Comparison of ENCODE assay signal across 14 mouse cellular contexts in the genomic region with DNA sequence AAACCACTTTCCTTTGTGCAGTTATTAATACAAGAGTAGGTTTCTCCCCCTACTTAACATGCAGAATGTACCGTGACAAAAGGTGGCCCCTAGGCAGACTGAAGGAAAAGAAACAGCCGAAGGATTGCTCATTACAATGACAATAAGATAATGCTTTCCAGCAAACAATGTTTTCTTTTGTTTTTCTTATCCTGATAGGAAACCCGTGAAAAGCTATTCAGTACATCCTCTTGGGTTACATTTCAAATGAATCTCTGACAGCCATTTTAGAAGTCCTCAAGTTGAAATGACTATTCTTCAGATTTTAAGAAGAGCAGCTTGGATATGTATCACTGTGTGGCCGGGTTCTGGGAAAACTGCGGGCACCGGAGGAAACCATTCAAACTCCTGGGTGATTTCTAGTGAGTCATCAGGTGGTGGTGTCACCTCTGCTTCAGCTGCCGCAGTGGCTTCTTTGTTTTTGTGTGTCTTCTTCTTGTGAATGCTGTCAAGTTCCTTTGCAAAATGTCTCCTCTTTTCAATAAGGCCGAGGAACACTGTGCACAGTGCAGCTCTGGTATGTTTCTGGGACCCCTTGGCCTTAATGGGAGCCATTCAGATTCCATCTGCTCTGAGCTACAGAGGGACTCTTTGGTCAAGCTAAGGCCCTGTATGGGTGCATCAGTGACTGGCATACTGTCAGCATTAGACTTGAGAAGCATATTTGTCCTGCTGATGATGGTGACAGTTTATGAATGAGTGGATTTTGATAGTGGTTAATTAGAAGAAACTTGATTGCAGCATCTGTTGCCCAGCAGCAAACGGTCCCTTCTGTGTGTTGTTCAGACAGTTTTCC.
DNase-seq lines count a peak whose midpoint lies in the region; ATAC-seq and TF ChIP-seq lines count a peak whose summit lies in the region.
"Had no signal": no experiment of that assay in that cellular context is flagged by ENCODE, and none has a peak within 500 bp of the region (broad histone marks: within the 10 kb centered on the region; RNA-seq: fewer than 3 reads in every experiment).

No protein-coding gene starts in this region.

- 10% methylated on average over 9 of the region's 9 CpGs for WGBS in hindbrain, embryonic 14.5 days
- 11% methylated on average over 9 of the region's 9 CpGs for WGBS in midbrain, embryonic 15.5 days

- ATAC-seq in hindbrain, embryonic 14.5 days (ENCODE audit: low FRiP score) = peak; percentile 76; the same call in 1 of the 2 replicates
- ATAC-seq in midbrain, embryonic 15.5 days (replicated peaks) = 0 out of 2 replicates have a peak, but pooled peaks have one; percentile 42
- ATAC-seq: liver, embryonic 12.5 days; lung, postnatal 0 days had no signal

- H3K9me3 ChIP-seq in ES-E14 (ENCODE audit: control insufficient read depth, insufficient read depth, low read depth, low read length) = no peaks in the 10 kb centered on the region
- H3K9me3 ChIP-seq in hindbrain, embryonic 14.5 days (ENCODE audit: control insufficient read depth, low read length) = no peaks in the 10 kb centered on the region
- H3K9me3 ChIP-seq in midbrain, embryonic 15.5 days = no peaks in the 10 kb centered on the region
- H3K9me3 ChIP-seq: embryonic facial prominence, embryonic 13.5 days; kidney, embryonic 15.5 days; liver, embryonic 12.5 days had no signal

- in situ Hi-C loops in ES-E14 (cut with MboI; ENCODE audit: low sequenced_read_pairs in 2 of 2, unreplicated experiment in 2 of 2) = no loop called here

- no peak overlapping the region for H3K27ac ChIP-seq in ES-E14 (ENCODE audit: insufficient read depth, low read depth, low read length, poor library complexity, severe bottlenecking)
- H3K27ac ChIP-seq in hindbrain, embryonic 14.5 days = no peak overlapping the region
- H3K27ac ChIP-seq in midbrain, embryonic 15.5 days = peak overlapping the region; percentile 29; the same call in 1 of the 2 replicates
- H3K27ac ChIP-seq: embryonic facial prominence, embryonic 13.5 days; kidney, embryonic 15.5 days; liver, embryonic 12.5 days had no signal

- intact Hi-C loops in left cerebral cortex, postnatal 14 days (cut with DNase I) = no loop called here

- no peaks in the 10 kb centered on the region for H3K36me3 ChIP-seq in ES-E14 (ENCODE audit: control insufficient read depth, insufficient read depth, low read length, poor library complexity, severe bottlenecking)
- H3K36me3 ChIP-seq in hindbrain, embryonic 14.5 days (replicated peaks; ENCODE audit: control insufficient read depth, insufficient read depth) = no peaks in the 10 kb centered on the region
- H3K36me3 ChIP-seq in midbrain, embryonic 15.5 days (replicated peaks) = no peaks in the 10 kb centered on the region
- H3K36me3 ChIP-seq: embryonic facial prominence, embryonic 13.5 days; kidney, embryonic 15.5 days; liver, embryonic 12.5 days had no signal

- DNase-seq in ES-E14 (ENCODE audit: low read depth, low spot score) = peak; percentile 19
- DNase-seq in embryo, embryonic 11 days = peak; percentile 40
- no peak for DNase-seq in hindbrain, embryonic 14.5 days (ENCODE audit: low spot score)
- DNase-seq in left cerebral cortex, postnatal 14 days (ENCODE audit: low spot score in 2 of 2) = no peak
- DNase-seq in heart, adult 8-10 months (ENCODE audit: low spot score) = no peak
- DNase-seq in right cerebral cortex, adult 2 months (ENCODE audit: low spot score in 2 of 2) = no peak
- no peak for DNase-seq in cerebellum, adult 9-10 months
- DNase-seq: cerebellum, adult 9-11 months; layer of hippocampus, adult 9-11 months had no signal

- no peak overlapping the region for H3K9ac ChIP-seq in ES-E14 (ENCODE audit: insufficient read depth, low read depth, low read length, poor library complexity, severe bottlenecking)
- H3K9ac ChIP-seq in hindbrain, embryonic 14.5 days = no peak overlapping the region
- no peak overlapping the region for H3K9ac ChIP-seq in midbrain, embryonic 15.5 days
- H3K9ac ChIP-seq: embryonic facial prominence, embryonic 13.5 days; kidney, embryonic 15.5 days; liver, embryonic 12.5 days had no signal

- no peak overlapping the region for H3K4me3 ChIP-seq in ES-E14 (ENCODE audit: insufficient read depth in 1 of 2, low read depth in 1 of 2, low read length in 2 of 2, poor library complexity in 1 of 2, severe bottlenecking in 1 of 2)
- H3K4me3 ChIP-seq in hindbrain, embryonic 14.5 days (replicated peaks; ENCODE audit: low read length) = no peak overlapping the region
- no peak overlapping the region for H3K4me3 ChIP-seq in midbrain, embryonic 15.5 days
- H3K4me3 ChIP-seq: embryonic facial prominence, embryonic 13.5 days; kidney, embryonic 15.5 days; liver, embryonic 12.5 days had no signal

- no peaks in the 10 kb centered on the region for H3K4me1 ChIP-seq in ES-E14 (ENCODE audit: control insufficient read depth in 2 of 2, insufficient read depth in 2 of 2, low read length in 2 of 2, poor library complexity in 1 of 2)
- H3K4me1 ChIP-seq in hindbrain, embryonic 14.5 days (replicated peaks; ENCODE audit: control insufficient read depth, insufficient read depth, low read length) = peaks cover 12% of the 10 kb centered on the region; the same call in 1 of the 2 replicates
- peaks cover 14% of the 10 kb centered on the region for H3K4me1 ChIP-seq in midbrain, embryonic 15.5 days
- H3K4me1 ChIP-seq: kidney, embryonic 15.5 days; liver, embryonic 12.5 days had no signal

- H3K4me2 ChIP-seq in hindbrain, embryonic 14.5 days (replicated peaks) = no peak overlapping the region
- no peak overlapping the region for H3K4me2 ChIP-seq in midbrain, embryonic 15.5 days
- H3K4me2 ChIP-seq: embryonic facial prominence, embryonic 13.5 days; kidney, embryonic 15.5 days; liver, embryonic 12.5 days had no signal

- H3K27me3 ChIP-seq in hindbrain, embryonic 14.5 days (ENCODE audit: control insufficient read depth, insufficient read depth, low read length) = no peaks in the 10 kb centered on the region
- no peaks in the 10 kb centered on the region for H3K27me3 ChIP-seq in midbrain, embryonic 15.5 days (replicated peaks)
- H3K27me3 ChIP-seq: embryonic facial prominence, embryonic 13.5 days; kidney, embryonic 15.5 days; liver, embryonic 12.5 days had no signal

TF ChIP-seq in ES-E14, 5 proteins besides CTCF, POLR2A, EP300 and RAD21:
- TF ChIP-seq ZC3H11A (IDR thresholded peaks at IDR 0.05; ENCODE audit: borderline replicate concordance, low read depth, low read length) (no peak), HCFC1 (IDR thresholded peaks at IDR 0.05; ENCODE audit: borderline replicate concordance, insufficient read depth, low read length) (no peak), CHD2 (IDR thresholded peaks at IDR 0.05; ENCODE audit: low read depth, low read length) (no peak), MAFK (IDR thresholded peaks at IDR 0.05; ENCODE audit: insufficient read depth, low read depth, low read length) (no peak), ZNF384 (IDR thresholded peaks at IDR 0.05; ENCODE audit: low read depth, low read length) (no peak)

Comparison
In these comparisons a context has a peak if more than half of its experiments do, and no peak if none do; other contexts are left out.
1. DNase-seq: peak in ES-E14 (single experiment) and embryo, embryonic 11 days (single experiment); none in hindbrain, embryonic 14.5 days (single experiment), left cerebral cortex, postnatal 14 days (0 of 2), heart, adult 8-10 months (single experiment), right cerebral cortex, adult 2 months (0 of 2) and cerebellum, adult 9-10 months (single experiment).